Mouse (Mus musculus) lung, embryonic 16.5 days (tissue): ENCODE data around the gene Gm10964. TPM values are rescaled to one million over a fixed set of nuclear protein-coding genes. Genes with fewer than 3 reads are reported as not detected.

Experiments used
- ATAC-seq: fragments of 200-750 bp; cut with Nextera tagmentation; 2 replicates; pipeline ENCODE4 v1.8.0; 2017; ENCODE audit warnings: low read depth, mild to moderate bottlenecking, moderate library complexity
- H3K27ac ChIP-seq: fragments of 300-500 bp; sonication (generic); 2 replicates; pipeline ENCODE4 v1.5.1; 2014; ENCODE audit warnings: mild to moderate bottlenecking, control low read depth, low read length
- H3K27me3 ChIP-seq: fragments of 300-500 bp; sonication (generic); 2 replicates; pipeline ENCODE4 v1.6.1; 2014; ENCODE audit warnings: low read depth, low read length, mixed read lengths; ENCODE audit not compliant: control insufficient read depth, insufficient read depth
- H3K36me3 ChIP-seq: fragments of 300-500 bp; sonication (generic); 2 replicates; pipeline ENCODE4 v1.6.1; 2014; ENCODE audit warnings: low read length; ENCODE audit not compliant: control insufficient read depth, insufficient read depth
- H3K4me1 ChIP-seq: fragments of 300-500 bp; sonication (generic); replicated peaks from 2 replicates; pipeline ENCODE4 v1.6.1; 2014; ENCODE audit warnings: low read length, mixed read lengths; ENCODE audit not compliant: control insufficient read depth, insufficient read depth
- H3K4me2 ChIP-seq: fragments of 300-500 bp; sonication (generic); 2 replicates; pipeline ENCODE4 v1.6.1; 2014; ENCODE audit warnings: low read depth, low read length, control low read depth
- H3K4me3 ChIP-seq: fragments of 300-500 bp; sonication (generic); 2 replicates; pipeline ENCODE4 v1.5.1; 2014; ENCODE audit warnings: mild to moderate bottlenecking, low read length, control low read depth
- H3K9ac ChIP-seq: fragments of 300-500 bp; sonication (generic); 2 replicates; pipeline ENCODE4 v1.6.1; 2014; ENCODE audit warnings: low read length, control low read depth
- H3K9me3 ChIP-seq: fragments of 300-500 bp; sonication (generic); 2 replicates; pipeline ENCODE4 v1.6.1; 2016; ENCODE audit warnings: low read length; ENCODE audit not compliant: control insufficient read depth
- WGBS: fragments of 180-500 bp; shearing (Covaris S2); extraction: QIAGEN DNeasy Blood & Tissue Kit; methylation state at CpG from one replicate; pipeline ENCODE4 v1.1.7; 2014; 5-methylcytosine and 5-hydroxymethylcytosine counted together
- polyA plus RNA-seq: library from polyadenylated mRNA; unstranded; fragments of >200 nt; fragmentation: Nextera tagmentation; extraction: Ambion mirVana; gene quantifications from 2 replicates; pipeline ENCODE4 v1.2.1, GENCODE M21; 2015

Gene Gm10964
- polyA plus RNA-seq, 1 experiment from 2014 or later = not detected

DNA sequence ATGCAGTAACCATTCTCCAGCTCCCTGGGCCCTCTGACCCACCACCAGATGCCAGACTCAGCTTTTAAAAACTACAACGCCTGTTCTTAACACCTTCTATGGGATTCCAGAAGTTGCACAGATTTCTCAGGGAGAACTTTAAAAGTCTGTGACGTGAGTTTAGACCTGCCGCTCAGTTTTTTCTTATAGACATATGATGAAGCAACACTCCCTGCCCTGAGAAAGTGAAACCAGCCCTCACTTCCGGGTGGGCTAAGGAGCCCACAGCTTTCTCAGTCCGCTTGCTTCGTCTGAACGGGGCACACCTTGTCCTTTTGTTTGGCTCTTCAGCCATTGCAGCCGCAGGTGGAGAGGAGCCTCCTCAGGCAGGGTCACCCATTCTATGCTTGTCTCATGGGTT is 24.2 kb upstream of the Gm10964 start:
- H3K27me3 ChIP-seq = no peaks in the 10 kb centered on the region
- 74% methylated on average over 8 of the region's 8 CpGs for WGBS
- no peak for ATAC-seq
- H3K27ac ChIP-seq = no peak overlapping the region
- H3K4me2 ChIP-seq = no peak overlapping the region
- H3K9ac ChIP-seq = no peak overlapping the region
- H3K36me3 ChIP-seq = no peaks in the 10 kb centered on the region
- H3K9me3 ChIP-seq = no peaks in the 10 kb centered on the region
- no peak overlapping the region for H3K4me3 ChIP-seq
- peaks cover 15% of the 10 kb centered on the region for H3K4me1 ChIP-seq

DNA sequence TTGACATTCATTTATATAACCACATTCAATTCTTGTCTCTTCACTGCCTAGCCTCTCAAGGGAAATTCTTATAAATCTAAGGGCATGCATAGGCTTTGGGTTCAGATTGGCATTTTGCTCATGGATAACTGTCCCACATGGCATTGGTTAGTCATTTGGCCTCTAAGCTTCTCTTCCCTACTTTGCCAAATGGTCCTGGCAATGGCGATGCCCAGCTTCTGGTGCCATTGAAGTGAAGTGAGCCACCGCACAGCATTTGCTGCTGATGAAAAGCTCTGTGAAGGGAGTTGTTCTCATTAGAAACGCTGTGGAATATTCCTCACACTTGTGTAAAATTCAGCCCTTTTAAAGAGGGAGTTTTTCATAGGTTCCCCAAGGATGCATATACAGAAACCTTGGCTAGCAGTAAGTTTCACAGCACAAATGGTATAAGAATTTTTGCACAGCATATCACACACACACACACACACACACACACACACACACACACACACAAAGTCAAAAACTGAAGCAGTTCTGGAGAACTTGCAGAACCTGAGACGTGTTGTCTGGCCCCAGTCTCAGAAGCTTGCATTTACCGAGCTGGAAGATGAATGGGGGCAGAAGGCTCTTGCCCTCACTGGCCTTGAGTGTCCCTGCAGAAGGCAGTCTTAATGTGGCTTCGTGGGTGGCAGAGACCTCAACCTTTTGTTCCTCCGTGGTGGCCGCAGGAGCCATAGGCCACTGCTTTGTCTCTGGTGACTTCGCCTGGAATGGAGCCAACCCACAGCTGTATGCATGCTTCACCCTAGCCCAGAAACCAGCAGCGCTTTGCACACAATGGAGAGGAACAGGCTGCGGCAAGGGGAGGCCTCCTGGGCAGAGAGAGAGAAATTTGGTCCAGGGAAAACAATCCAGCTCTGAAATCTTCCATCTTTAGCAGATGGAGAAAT is 23.1 kb upstream of the Gm10964 start:
- ATAC-seq = peak; percentile 92
- H3K4me1 ChIP-seq = peaks cover 15% of the 10 kb centered on the region
- no peak overlapping the region for H3K9ac ChIP-seq
- H3K36me3 ChIP-seq = no peaks in the 10 kb centered on the region
- no peak overlapping the region for H3K4me2 ChIP-seq
- H3K4me3 ChIP-seq = no peak overlapping the region
- H3K9me3 ChIP-seq = no peaks in the 10 kb centered on the region
- no peaks in the 10 kb centered on the region for H3K27me3 ChIP-seq
- H3K27ac ChIP-seq = peak overlapping the region; percentile 85
- WGBS = 37% methylated on average over 11 of the region's 11 CpGs

- Histone ChIP-seq H3K4me2 (no peak overlapping the region), H3K4me3 (no peak overlapping the region), H3K27ac (peak overlapping the region; percentile 85), H3K9ac (no peak overlapping the region), H3K36me3 (no peaks in the 10 kb centered on the region), H3K9me3 (no peaks in the 10 kb centered on the region), H3K27me3 (no peaks in the 10 kb centered on the region), H3K4me1 (peaks cover 15% of the 10 kb centered on the region)
- WGBS = 42% methylated on average over 15 of the region's 15 CpGs
- peak; percentile 49 for ATAC-seq
These were observed 22.1 kb upstream of the Gm10964 start for GRCm38 (mm10) chr3:103716774-103717760.

- no peak overlapping the region for H3K4me2 ChIP-seq
- 69% methylated on average over 4 of the region's 4 CpGs for WGBS
- no peaks in the 10 kb centered on the region for H3K9me3 ChIP-seq
- no peaks in the 10 kb centered on the region for H3K36me3 ChIP-seq
- H3K27ac ChIP-seq = no peak overlapping the region
- ATAC-seq = no peak
- H3K4me1 ChIP-seq = peaks cover 15% of the 10 kb centered on the region
- H3K4me3 ChIP-seq = no peak overlapping the region
- no peaks in the 10 kb centered on the region for H3K27me3 ChIP-seq
- H3K9ac ChIP-seq = no peak overlapping the region
These were observed 20.4 kb upstream of the Gm10964 start for GRCm38 (mm10) chr3:103718728-103719127.

- 30% methylated on average over 3 of the region's 3 CpGs for WGBS
- no peak overlapping the region for H3K27ac ChIP-seq
- peaks cover 4% of the 10 kb centered on the region; the same call in 1 of the 2 replicates for H3K4me1 ChIP-seq
- no peaks in the 10 kb centered on the region for H3K36me3 ChIP-seq
- no peaks in the 10 kb centered on the region for H3K9me3 ChIP-seq
- no peak overlapping the region for H3K4me2 ChIP-seq
- H3K9ac ChIP-seq = no peak overlapping the region
- no peak for ATAC-seq
- H3K27me3 ChIP-seq = no peaks in the 10 kb centered on the region
- no peak overlapping the region for H3K4me3 ChIP-seq
These were observed 15.0 kb upstream of the Gm10964 start for GRCm38 (mm10) chr3:103724137-103724536.

- WGBS = 58% methylated on average over 3 of the region's 3 CpGs
- ATAC-seq = no peak
These were observed 12.5 kb upstream of the Gm10964 start for GRCm38 (mm10) chr3:103726642-103727041.

GRCm38 (mm10) chr3:103727813-103728326 is 11.3 kb upstream of the Gm10964 start:
- H3K4me3 ChIP-seq = no peak overlapping the region
- WGBS = 14% methylated on average over 2 of the region's 2 CpGs
- H3K27ac ChIP-seq = no peak overlapping the region
- no peaks in the 10 kb centered on the region for H3K27me3 ChIP-seq
- H3K4me1 ChIP-seq = no peaks in the 10 kb centered on the region; the same call in 1 of the 2 replicates
- H3K4me2 ChIP-seq = no peak overlapping the region
- H3K9me3 ChIP-seq = no peaks in the 10 kb centered on the region
- no peak for ATAC-seq
- no peaks in the 10 kb centered on the region for H3K36me3 ChIP-seq
- no peak overlapping the region for H3K9ac ChIP-seq

More at GRCm38 (mm10) chr3:103726642-103727041, 12.5 kb upstream of the Gm10964 start:
- no peaks in the 10 kb centered on the region for H3K4me1 ChIP-seq
- H3K27ac ChIP-seq = no peak overlapping the region
- no peak overlapping the region for H3K9ac ChIP-seq
- no peaks in the 10 kb centered on the region for H3K27me3 ChIP-seq
- H3K36me3 ChIP-seq = no peaks in the 10 kb centered on the region
- no peak overlapping the region for H3K4me3 ChIP-seq
- no peaks in the 10 kb centered on the region for H3K9me3 ChIP-seq
- no peak overlapping the region for H3K4me2 ChIP-seq

DNA sequence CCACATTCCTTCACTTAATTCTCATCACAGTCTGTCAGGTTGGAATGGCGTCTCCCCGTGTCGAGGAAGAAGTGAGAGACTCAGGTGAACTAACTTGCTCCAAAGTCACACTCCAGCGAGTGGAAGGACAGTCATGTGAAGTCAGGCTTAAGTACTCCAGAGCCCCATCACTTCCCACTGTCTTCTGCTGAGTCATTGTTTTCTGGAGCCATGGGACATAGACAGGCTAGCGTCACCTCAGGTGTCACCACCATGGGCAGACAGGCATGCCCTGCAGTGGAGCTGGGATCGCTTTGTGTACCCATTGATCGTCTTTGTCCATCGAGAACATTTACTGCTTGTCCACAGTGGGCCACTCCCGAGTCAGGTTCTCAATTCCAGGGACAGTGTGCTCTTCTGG is 9.3 kb upstream of the Gm10964 start:
- H3K27ac ChIP-seq = no peak overlapping the region
- H3K9me3 ChIP-seq = no peaks in the 10 kb centered on the region
- no peak overlapping the region for H3K4me3 ChIP-seq
- H3K36me3 ChIP-seq = no peaks in the 10 kb centered on the region
- 84% methylated on average over 9 of the region's 9 CpGs for WGBS
- H3K9ac ChIP-seq = no peak overlapping the region
- H3K4me2 ChIP-seq = no peak overlapping the region
- ATAC-seq = no peak
- no peaks in the 10 kb centered on the region for H3K27me3 ChIP-seq
- peaks cover 18% of the 10 kb centered on the region for H3K4me1 ChIP-seq

- H3K27ac ChIP-seq = no peak overlapping the region
- H3K9me3 ChIP-seq = no peaks in the 10 kb centered on the region
- no peak for ATAC-seq
- peaks cover 37% of the 10 kb centered on the region for H3K4me1 ChIP-seq
- 82% methylated on average over 3 of the region's 3 CpGs for WGBS
- H3K4me2 ChIP-seq = no peak overlapping the region
- no peaks in the 10 kb centered on the region for H3K27me3 ChIP-seq
- H3K9ac ChIP-seq = no peak overlapping the region
- no peak overlapping the region for H3K4me3 ChIP-seq
- H3K36me3 ChIP-seq = no peaks in the 10 kb centered on the region
These were observed 7.0 kb upstream of the Gm10964 start for GRCm38 (mm10) chr3:103732116-103732515.
